Mouse (Mus musculus): ENCODE data around the gene Zpbp2. TPM values are rescaled to one million over a fixed set of nuclear protein-coding genes. Genes with fewer than 3 reads are reported as not detected.

Gene Zpbp2
- polyA plus RNA-seq (2012; rRNA removed): not detected in 2 replicates

GRCm38 (mm10) chr11:98550975-98551828 is at the start of gene Zpbp2:
Gene Zpbp2, plus strand, starts transcription at chr11:98551097.

GRCm38 (mm10) chr11:98545711-98546231 is 5.1 kb upstream of the Zpbp2 start, which contains the start of gene Ikzf3:
Gene Ikzf3, minus strand, starts transcription at chr11:98546031.

GRCm38 (mm10) chr11:98586892-98587563 is 36.1 kb downstream of the Zpbp2 start, which contains the start of gene Ormdl3:
Gene Ormdl3, minus strand, starts transcription at chr11:98587368.

GRCm38 (mm10) chr11:98597991-98598390 is 47.1 kb downstream of the Zpbp2 start, which contains the start of gene Lrrc3c:
Gene Lrrc3c, plus strand, starts transcription at chr11:98598291.

Other genes with a start within 250 kb of the Zpbp2 start
- gene Neurod2, start 221.4 kb upstream of the Zpbp2 start, polyA plus RNA-seq (2012; rRNA removed): not detected in 2 replicates
- gene Ppp1r1b, start 202.7 kb upstream of the Zpbp2 start, polyA plus RNA-seq (2012; rRNA removed): 31.9 and 53.0 TPM in 2 replicates
- gene Stard3, start 192.7 kb upstream of the Zpbp2 start, polyA plus RNA-seq (2012; rRNA removed): 48.4 and 53.8 TPM in 2 replicates
- 32.7 and 42.1 TPM in 2 replicates for gene Tcap, start 167.3 kb upstream of the Zpbp2 start, polyA plus RNA-seq (2012; rRNA removed)
- gene Pnmt, start 164.6 kb upstream of the Zpbp2 start, polyA plus RNA-seq (2012; rRNA removed): 0.16 TPM in 1 of 2 replicates, not detected in the other
- gene Pgap3, start 150.6 kb upstream of the Zpbp2 start, polyA plus RNA-seq (2012; rRNA removed): 17.5 and 17.6 TPM in 2 replicates
- gene Erbb2, start 138.6 kb upstream of the Zpbp2 start, polyA plus RNA-seq (2012; rRNA removed): 31.2 and 35.3 TPM in 2 replicates
- gene Mien1, start 112.1 kb upstream of the Zpbp2 start, polyA plus RNA-seq (2012; rRNA removed): 22.9 and 23.3 TPM in 2 replicates
- gene Grb7, start 104.7 kb upstream of the Zpbp2 start, polyA plus RNA-seq (2012; rRNA removed): 30.1 and 30.4 TPM in 2 replicates
- gene Ikzf3, start 5.1 kb upstream of the Zpbp2 start, polyA plus RNA-seq (2012; rRNA removed): 0.21 and 0.39 TPM in 2 replicates
- 25.0 and 29.7 TPM in 2 replicates for gene Ormdl3, start 36.3 kb downstream of the Zpbp2 start, polyA plus RNA-seq (2012; rRNA removed)
- gene Lrrc3c, start 47.2 kb downstream of the Zpbp2 start, polyA plus RNA-seq (2012; rRNA removed): not detected in 2 replicates
- not detected in 2 replicates for gene Gm12355, start 74.6 kb downstream of the Zpbp2 start, polyA plus RNA-seq (2012; rRNA removed)
- gene Gsdma3, start 75.3 kb downstream of the Zpbp2 start, polyA plus RNA-seq (2012; rRNA removed): 0.05 TPM in 1 of 2 replicates, not detected in the other
- 1,555 and 1,561 TPM in 2 replicates for gene Gsdma2, start 95.7 kb downstream of the Zpbp2 start, polyA plus RNA-seq (2012; rRNA removed)
- gene Gsdma, start 113.3 kb downstream of the Zpbp2 start, polyA plus RNA-seq (2012; rRNA removed): 10.1 and 13.1 TPM in 2 replicates
- 80.1 and 85.7 TPM in 2 replicates for gene Psmd3, start 131.5 kb downstream of the Zpbp2 start, polyA plus RNA-seq (2012; rRNA removed)
- 0.05 and 0.17 TPM in 2 replicates for gene Csf3, start 150.2 kb downstream of the Zpbp2 start, polyA plus RNA-seq (2012; rRNA removed)
- 39.7 and 42.3 TPM in 2 replicates for gene Med24, start 178.3 kb downstream of the Zpbp2 start, polyA plus RNA-seq (2012; rRNA removed)
- gene Thra, start 189.5 kb downstream of the Zpbp2 start, polyA plus RNA-seq (2012; rRNA removed): 39.6 and 53.6 TPM in 2 replicates
- 41.8 and 51.0 TPM in 2 replicates for gene Nr1d1, start 224.2 kb downstream of the Zpbp2 start, polyA plus RNA-seq (2012; rRNA removed)
- 13.0 and 27.7 TPM in 2 replicates for gene Msl1, start 244.4 kb downstream of the Zpbp2 start, polyA plus RNA-seq (2012; rRNA removed)

All from stomach, adult 2 months (tissue).